7 mouse cellular contexts compared by ENCODE assay signal in the genomic region with DNA sequence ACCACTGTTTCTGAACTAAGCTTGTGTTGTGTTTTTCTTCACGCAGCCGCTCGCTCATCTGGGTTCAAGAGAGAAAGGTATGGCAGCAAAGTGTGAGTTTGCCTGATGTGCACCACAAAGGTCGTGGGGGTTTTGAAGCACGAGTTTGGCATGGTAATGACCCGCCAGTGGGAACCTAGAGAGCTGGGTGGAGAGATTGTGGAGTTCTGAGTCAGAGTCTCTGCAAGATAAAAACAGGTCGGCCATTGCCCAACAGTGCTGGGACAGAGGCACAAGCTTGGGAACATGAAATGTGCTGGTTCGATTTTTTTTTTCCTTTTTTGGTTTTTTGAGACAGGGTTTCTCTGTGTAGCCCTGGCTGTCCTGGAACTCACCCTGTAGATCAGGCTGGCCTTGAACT.
A peak's percentile ranks its signal among the peaks of the same experiment; 100 is the strongest.
DNase-seq lines count a peak whose midpoint lies in the region; ATAC-seq and TF ChIP-seq lines count a peak whose summit lies in the region.
"Not testable (repeated sequence)": the region's sequence is repeated elsewhere in the genome, so short reads cannot be mapped to it uniquely, and the experiment has no call there.

No protein-coding gene starts in this region.

- H3K27ac ChIP-seq in ES-Bruce4 (ENCODE audit: insufficient read depth, low read length); MEL (ENCODE audit: control insufficient read depth, low read depth, low read length); heart, embryonic 12.5 days (ENCODE audit: poor library complexity, severe bottlenecking); liver, embryonic 11.5 days (ENCODE audit: low read depth, low read length); liver, embryonic 14.5 days: not testable (repeated sequence)

- H3K79me3 ChIP-seq in C2C12 (ENCODE audit: low read depth) = not testable (repeated sequence)

- H3K9ac ChIP-seq in ES-Bruce4 (ENCODE audit: low read depth, poor library complexity, severe bottlenecking); heart, embryonic 12.5 days; liver, embryonic 11.5 days (ENCODE audit: low read depth, low read length): not testable (repeated sequence)
- 0 out of 2 replicates have a peak overlapping the region, but pooled peaks have one; percentile 16 for H3K9ac ChIP-seq in MEL (ENCODE audit: control insufficient read depth, low read depth, low read length, poor library complexity, severe bottlenecking)
- peak overlapping the region; percentile 34 for H3K9ac ChIP-seq in liver, embryonic 14.5 days (replicated peaks)

- H3K36me3 ChIP-seq in C2C12 (ENCODE audit: control insufficient read depth, insufficient read depth); ES-Bruce4 (ENCODE audit: control insufficient read depth, insufficient read depth, low read length, poor library complexity, severe bottlenecking); MEL (ENCODE audit: control insufficient read depth in 1 of 2, insufficient read depth in 2 of 2, low read length in 2 of 2); heart, embryonic 12.5 days; liver, embryonic 11.5 days (ENCODE audit: control insufficient read depth, insufficient read depth, low read length); liver, embryonic 14.5 days (replicated peaks; ENCODE audit: control insufficient read depth, insufficient read depth, low read depth); myocyte (ENCODE audit: control insufficient read depth, insufficient read depth): not testable (repeated sequence)

- peak overlapping the region; percentile 11 for H3K4me3 ChIP-seq in C2C12 (ENCODE audit: insufficient read depth, poor library complexity, severe bottlenecking)
- peak overlapping the region; percentile 74 for H3K4me3 ChIP-seq in ES-Bruce4 (ENCODE audit: low read depth, low read length)
- H3K4me3 ChIP-seq in MEL (ENCODE audit: control insufficient read depth in 1 of 2, insufficient read depth in 1 of 2, low read depth in 2 of 2, low read length in 2 of 2) = peak overlapping the region; percentile 51 to 66
- H3K4me3 ChIP-seq in heart, embryonic 12.5 days = not testable (repeated sequence)
- H3K4me3 ChIP-seq in liver, embryonic 11.5 days (ENCODE audit: low read depth, low read length) = 0 out of 2 replicates have a peak overlapping the region, but pooled peaks have one; percentile 6
- peak overlapping the region; percentile 31 to 53 for H3K4me3 ChIP-seq in liver, embryonic 14.5 days (ENCODE audit: insufficient read depth in 1 of 2, low read depth in 2 of 2, low read length in 2 of 2)
- peak overlapping the region; percentile 13 for H3K4me3 ChIP-seq in myocyte

- not testable (repeated sequence) for TF ChIP-seq EP300 in ES-Bruce4 (IDR thresholded peaks at IDR 0.05; ENCODE audit: insufficient read depth, low read depth, low read length); MEL (IDR thresholded peaks at IDR 0.05; ENCODE audit: low read depth in 1 of 2, low read length in 2 of 2); liver, embryonic 14.5 days (IDR thresholded peaks at IDR 0.05; ENCODE audit: low read depth)

- DNase-seq in MEL (ENCODE audit: low read depth, low spot score); liver, embryonic 11.5 days (ENCODE audit: low spot score); liver, embryonic 14.5 days (ENCODE audit: low read depth in 3 of 3, low spot score in 3 of 3): not testable (repeated sequence)

- TF ChIP-seq CTCF in C2C12 (IDR thresholded peaks at IDR 0.05; ENCODE audit: control insufficient read depth, insufficient read depth, insufficient read length); ES-Bruce4 (IDR thresholded peaks at IDR 0.05; ENCODE audit: low read depth, low read length); MEL (IDR thresholded peaks at IDR 0.05 in 2 of 3, conservative IDR thresholded peaks at IDR 0.05 in 1 of 3; ENCODE audit: control insufficient read depth in 1 of 3, insufficient read depth in 1 of 3, low read depth in 2 of 3, low read length in 3 of 3, poor library complexity in 1 of 3, severe bottlenecking in 1 of 3); liver, embryonic 14.5 days (IDR thresholded peaks at IDR 0.05; ENCODE audit: low read depth): not testable (repeated sequence)

- not testable (repeated sequence) for TF ChIP-seq RAD21 in MEL (IDR thresholded peaks at IDR 0.05; ENCODE audit: low read depth, low read length)

- not testable (repeated sequence) for TF ChIP-seq POLR2A in ES-Bruce4 (IDR thresholded peaks at IDR 0.05; ENCODE audit: insufficient read depth, low read length); MEL (IDR thresholded peaks at IDR 0.05; ENCODE audit: control insufficient read depth in 1 of 2, insufficient read depth in 1 of 2, low read depth in 1 of 2, low read length in 2 of 2, poor library complexity in 1 of 2); myocyte (IDR thresholded peaks at IDR 0.05; ENCODE audit: insufficient read length, low read depth)

- not testable (repeated sequence) for H3K4me1 ChIP-seq in ES-Bruce4 (ENCODE audit: control insufficient read depth, insufficient read depth, low read length); MEL (ENCODE audit: control insufficient read depth in 1 of 2, insufficient read depth in 2 of 2, low read length in 2 of 2); liver, embryonic 11.5 days (replicated peaks; ENCODE audit: control insufficient read depth, insufficient read depth, low read length)
- peaks cover 12% of the 10 kb centered on the region for H3K4me1 ChIP-seq in heart, embryonic 12.5 days (replicated peaks)
- H3K4me1 ChIP-seq in liver, embryonic 14.5 days (replicated peaks; ENCODE audit: control insufficient read depth in 2 of 2, insufficient read depth in 2 of 2, low read length in 1 of 2) = peaks cover 10 to 43% of the 10 kb centered on the region in 2 experiments; a peak in 3 of 4 replicates

- H3K9me3 ChIP-seq in ES-Bruce4 (replicated peaks; ENCODE audit: control insufficient read depth, insufficient read depth, low read length, poor library complexity, severe bottlenecking); MEL (replicated peaks; ENCODE audit: insufficient read depth, low read length); heart, embryonic 12.5 days (replicated peaks); liver, embryonic 11.5 days (ENCODE audit: control insufficient read depth, low read length); liver, embryonic 14.5 days (ENCODE audit: control insufficient read depth, low read length): not testable (repeated sequence)

- not testable (repeated sequence) for H3K79me2 ChIP-seq in C2C12 (ENCODE audit: control insufficient read depth, insufficient read depth); MEL (ENCODE audit: control insufficient read depth, insufficient read depth, low read length, poor library complexity); myocyte (ENCODE audit: control insufficient read depth, insufficient read depth)

- ATAC-seq in heart, embryonic 12.5 days (ENCODE audit: insufficient number of reproducible peaks, low FRiP score) = peak; percentile 72; the same call in 1 of the 2 replicates
- not testable (repeated sequence) for ATAC-seq in liver, embryonic 11.5 days (replicated peaks; ENCODE audit: low FRiP score)
- peak; percentile 64; the same call in 1 of the 2 replicates for ATAC-seq in liver, embryonic 14.5 days (ENCODE audit: insufficient read depth)

- H3ac ChIP-seq in C2C12 (ENCODE audit: control insufficient read depth, insufficient read length, low read depth); myocyte (ENCODE audit: control insufficient read depth, insufficient read length): not testable (repeated sequence)

- H3K4me2 ChIP-seq in heart, embryonic 12.5 days = not testable (repeated sequence)
- peak overlapping the region; percentile 19; the same call in 1 of the 2 replicates for H3K4me2 ChIP-seq in liver, embryonic 11.5 days
- H3K4me2 ChIP-seq in liver, embryonic 14.5 days (ENCODE audit: low read depth) = peak overlapping the region; percentile 39
- peak overlapping the region; percentile 70 for H3K4me2 ChIP-seq in myocyte (ENCODE audit: low read depth)

- H3K27me3 ChIP-seq in C2C12 (ENCODE audit: control insufficient read depth, insufficient read depth, insufficient read length); ES-Bruce4 (ENCODE audit: control insufficient read depth, insufficient read depth, low read length, poor library complexity, severe bottlenecking); MEL (ENCODE audit: control insufficient read depth in 1 of 2, insufficient read depth in 2 of 2, low read length in 2 of 2); heart, embryonic 12.5 days (replicated peaks); liver, embryonic 11.5 days (replicated peaks; ENCODE audit: control insufficient read depth, insufficient read depth, low read length); liver, embryonic 14.5 days (ENCODE audit: control insufficient read depth, insufficient read depth, low read length); myocyte (ENCODE audit: control insufficient read depth, insufficient read depth, insufficient read length): not testable (repeated sequence)

- WGBS in heart, embryonic 12.5 days = 71% methylated on average over 8 of the region's 8 CpGs
- WGBS in liver, embryonic 11.5 days = 72% methylated on average over 8 of the region's 8 CpGs
- WGBS in liver, embryonic 14.5 days (ENCODE audit: insufficient replicate concordance) = 48% methylated on average over 8 of the region's 8 CpGs
